Mouse (Mus musculus) T-helper 2 cell (primary cell): ENCODE results near the gene Mylip.

Experiments
- in situ Hi-C: fragments of 300-600 bp; cut with MboI, MseI; formaldehyde crosslinking; loops from one replicate; pipeline ENCODE4 v1.15.1; 2025; ENCODE audit warnings: high pct_unique_total_duplicates

The Mylip gene

GRCm38 (mm10) chr13:45389448-45390311 lies at the start of gene Mylip:
Gene Mylip (plus strand): TSS chr13:45389742.
- in situ Hi-C loops = no loop called here

- in situ Hi-C loops = no loop called here
Observed at GRCm38 (mm10) chr13:45341991-45342390, 47.6 kb upstream of the Mylip start.

GRCm38 (mm10) chr13:45343541-45343940 lies 46.0 kb upstream of the Mylip start:
- in situ Hi-C loops = no loop called here

DNA sequence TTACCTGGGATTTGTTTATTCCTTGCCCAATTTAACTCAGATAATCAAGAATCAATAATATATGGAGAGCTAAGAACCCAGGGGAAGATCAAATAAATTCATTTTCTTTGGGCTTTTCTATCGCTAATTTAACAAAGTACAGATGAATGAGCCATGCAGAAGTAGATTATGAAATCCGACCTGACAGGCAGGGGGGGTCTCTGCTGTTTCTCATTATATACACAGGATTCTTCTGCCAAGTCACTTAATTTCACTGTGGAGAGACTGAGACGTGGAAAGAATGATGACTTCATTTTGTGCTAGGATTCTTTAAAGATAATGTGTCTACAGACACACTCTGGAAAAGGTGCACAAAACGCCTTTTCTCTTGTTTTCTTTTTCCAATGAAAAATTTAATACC lies 45.6 kb upstream of the Mylip start:
- in situ Hi-C loops = no loop called here

DNA sequence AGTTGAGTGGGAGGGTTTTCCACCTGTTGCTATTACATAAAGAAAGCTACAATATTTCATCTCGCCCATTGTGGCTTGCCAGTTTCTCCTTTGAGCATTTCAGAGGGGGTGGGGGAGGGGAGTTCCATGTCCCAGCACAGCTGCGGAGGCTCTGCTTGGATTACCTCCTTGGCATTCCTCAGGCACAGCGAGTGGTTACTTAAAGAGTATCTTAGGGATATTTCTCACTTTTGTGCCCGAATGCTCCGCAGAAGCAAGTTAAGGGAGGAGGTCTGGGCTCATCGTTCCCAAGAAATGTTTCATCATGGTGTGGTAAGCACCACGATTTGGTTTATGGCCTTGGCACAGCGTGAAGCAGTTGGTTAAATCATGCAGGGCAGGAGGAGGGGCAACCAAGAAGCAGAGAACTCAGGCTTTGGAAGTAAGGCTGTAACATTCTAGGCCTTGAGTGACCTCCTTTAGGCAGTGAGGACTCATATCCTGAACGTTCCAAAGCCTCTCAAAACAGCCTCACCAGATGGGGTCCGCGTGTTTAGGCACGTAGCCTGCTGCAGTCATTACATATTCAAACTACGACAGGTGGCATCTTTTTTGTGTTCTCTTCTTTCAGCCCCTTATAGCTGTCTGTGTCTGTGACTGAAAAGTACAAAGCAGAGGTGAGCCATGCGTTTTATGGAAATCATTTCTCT lies 43.9 kb upstream of the Mylip start:
- in situ Hi-C loops = no loop called here

- in situ Hi-C loops = no loop called here
Observed at GRCm38 (mm10) chr13:45351483-45351882, 38.1 kb upstream of the Mylip start.

GRCm38 (mm10) chr13:45354824-45355223 lies 34.7 kb upstream of the Mylip start:
- in situ Hi-C loops = no loop called here

GRCm38 (mm10) chr13:45358208-45358607 lies 31.3 kb upstream of the Mylip start:
- in situ Hi-C loops = no loop called here

- in situ Hi-C loops = no loop called here
Observed at GRCm38 (mm10) chr13:45358676-45359323, 30.7 kb upstream of the Mylip start.

DNA sequence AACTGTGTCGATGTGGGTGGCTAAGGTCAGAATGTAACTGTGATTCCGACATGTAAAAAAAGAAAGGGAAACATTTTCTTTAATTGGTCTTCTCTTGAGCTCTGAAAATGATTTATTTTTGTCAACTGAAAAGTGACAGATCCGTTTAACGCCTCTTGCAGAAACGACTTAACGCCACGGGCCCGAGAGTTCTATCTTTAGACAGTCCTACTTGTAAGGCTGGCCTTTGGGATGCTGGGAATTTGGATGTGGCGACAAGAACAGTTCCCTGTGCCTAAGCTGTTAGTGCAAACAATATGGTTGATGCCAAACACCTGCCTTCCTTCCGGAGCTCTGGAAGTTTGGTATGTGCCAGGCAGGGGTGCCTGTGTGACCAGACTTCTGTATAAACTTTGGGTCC lies 23.8 kb upstream of the Mylip start:
- in situ Hi-C loops = no loop called here

DNA sequence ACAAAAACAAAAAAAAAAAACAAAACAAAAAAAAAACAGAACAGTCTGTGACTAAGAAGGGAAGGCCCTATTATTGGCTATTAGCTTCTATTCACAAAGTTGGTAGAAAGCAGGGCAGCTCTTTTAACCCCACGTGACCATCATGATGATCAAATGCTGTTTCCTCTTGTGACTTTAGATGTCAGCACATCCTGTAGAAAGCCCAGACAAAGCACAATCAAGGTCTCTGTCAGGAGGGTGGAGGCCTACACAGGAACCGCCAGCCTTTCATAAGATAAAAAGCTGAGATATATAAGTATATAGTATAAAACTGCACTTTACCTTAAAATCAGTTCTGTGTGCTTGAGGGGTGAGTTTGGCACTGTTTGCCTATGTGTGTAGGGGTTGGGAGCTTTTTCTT lies 17.9 kb upstream of the Mylip start:
- in situ Hi-C loops = no loop called here

GRCm38 (mm10) chr13:45372456-45372855 lies 17.1 kb upstream of the Mylip start:
- in situ Hi-C loops = no loop called here

DNA sequence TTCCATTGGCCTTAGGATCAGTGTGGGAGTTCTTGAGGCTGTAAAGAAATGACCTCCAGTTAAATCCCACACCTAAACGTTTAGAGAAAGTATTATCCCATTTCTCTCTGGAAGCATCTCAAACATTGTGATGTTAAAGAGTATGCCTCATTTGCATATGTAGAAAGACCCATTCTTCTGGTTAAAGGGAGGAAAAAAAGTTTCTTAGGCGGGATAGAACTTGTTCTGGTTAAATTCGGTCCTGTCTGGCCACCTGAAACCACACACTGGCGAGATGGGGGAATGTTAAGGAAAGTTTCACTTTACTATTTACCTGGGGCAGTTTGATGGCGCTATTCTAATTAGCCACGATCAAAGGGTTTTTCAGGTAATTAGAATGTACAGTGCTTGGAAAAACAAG lies 14.7 kb upstream of the Mylip start:
- in situ Hi-C loops = no loop called here

- in situ Hi-C loops = no loop called here
Observed at GRCm38 (mm10) chr13:45382208-45382607, 7.3 kb upstream of the Mylip start.

- in situ Hi-C loops = no loop called here
Observed at GRCm38 (mm10) chr13:45384636-45385035, 4.9 kb upstream of the Mylip start.

DNA sequence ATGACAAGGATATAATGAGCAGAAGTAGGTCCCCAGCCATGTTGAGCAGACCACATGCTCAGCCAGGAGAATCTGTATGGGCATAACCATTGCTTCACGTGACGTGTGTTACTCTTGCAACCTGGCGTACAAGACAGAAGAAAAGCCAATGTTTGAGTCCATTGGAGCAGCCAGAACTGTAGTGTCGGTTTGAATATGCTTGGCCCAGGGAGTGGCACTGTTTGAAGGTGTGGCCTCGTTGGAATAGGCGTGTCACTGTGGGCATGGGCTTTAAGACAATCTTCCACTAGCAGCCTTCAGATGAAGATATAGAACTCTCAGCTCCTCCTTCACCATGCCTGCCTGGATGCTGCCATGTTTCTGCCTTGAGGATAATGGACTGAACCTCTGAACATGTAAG lies 4.0 kb upstream of the Mylip start:
- in situ Hi-C loops = no loop called here

DNA sequence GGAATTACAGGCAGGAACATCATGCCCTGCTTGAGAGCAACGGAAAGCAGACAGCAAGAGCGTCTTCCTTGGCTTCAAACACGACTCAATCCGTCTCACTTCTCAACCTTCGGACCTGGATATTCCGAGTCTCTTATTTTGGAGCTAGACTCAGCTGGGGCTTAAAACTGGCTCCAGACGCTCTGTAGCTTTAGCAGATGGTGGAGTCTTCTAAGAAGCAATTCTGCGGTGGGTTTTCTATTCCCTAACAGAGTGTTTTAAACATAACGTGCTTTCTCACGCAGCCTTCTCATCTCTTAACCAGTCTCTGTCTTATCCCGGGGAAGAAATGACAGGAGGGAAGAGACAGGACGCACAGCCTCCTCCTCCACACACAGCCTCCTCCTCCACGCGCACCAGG lies 3.3 kb upstream of the Mylip start:
- in situ Hi-C loops = no loop called here

DNA sequence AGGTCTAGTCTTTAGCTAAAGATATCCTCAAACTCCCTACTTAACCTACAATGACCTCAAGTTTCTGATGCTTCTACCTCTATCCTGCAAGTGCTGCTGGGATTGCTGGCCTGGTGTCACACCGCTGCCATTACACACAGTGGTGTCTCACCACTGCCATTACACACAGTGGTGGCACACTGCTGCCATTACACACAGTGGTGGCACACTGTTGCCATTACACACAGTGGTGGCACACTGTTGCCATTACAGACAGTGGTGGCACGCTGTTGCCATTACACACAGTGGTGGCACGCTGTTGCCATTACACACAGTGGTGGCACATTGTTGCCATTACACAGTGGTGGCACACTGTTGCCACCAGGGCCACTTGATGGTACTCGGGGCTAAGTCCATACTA lies 2.3 kb upstream of the Mylip start:
- in situ Hi-C loops = no loop called here

DNA sequence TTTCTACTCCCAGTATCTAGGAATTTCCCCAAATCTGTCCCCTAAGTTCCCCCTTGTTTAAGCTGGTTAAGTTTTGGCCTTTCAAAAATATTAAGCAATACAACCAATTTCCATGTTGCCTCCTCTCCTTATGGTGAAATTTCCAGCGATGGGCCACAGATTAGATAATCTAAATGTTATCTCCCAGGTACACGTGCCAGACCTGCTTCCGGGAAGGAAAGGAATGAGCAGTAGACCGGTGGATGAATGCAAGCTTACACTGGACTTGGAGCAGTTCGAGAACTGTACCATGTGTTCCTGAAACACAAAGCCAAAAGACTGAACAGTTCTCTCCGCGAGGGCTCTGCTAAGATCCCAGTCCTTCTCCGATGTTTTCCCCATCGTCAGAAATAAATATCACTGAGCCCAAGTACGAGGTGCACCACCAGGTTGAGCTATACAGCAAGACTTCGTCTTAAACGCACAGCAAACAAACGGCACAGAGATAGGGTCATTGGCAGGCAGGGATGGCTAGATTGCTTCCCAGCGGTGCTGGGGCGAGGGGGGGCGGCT lies 1.2 kb upstream of the Mylip start:
- in situ Hi-C loops = no loop called here

DNA sequence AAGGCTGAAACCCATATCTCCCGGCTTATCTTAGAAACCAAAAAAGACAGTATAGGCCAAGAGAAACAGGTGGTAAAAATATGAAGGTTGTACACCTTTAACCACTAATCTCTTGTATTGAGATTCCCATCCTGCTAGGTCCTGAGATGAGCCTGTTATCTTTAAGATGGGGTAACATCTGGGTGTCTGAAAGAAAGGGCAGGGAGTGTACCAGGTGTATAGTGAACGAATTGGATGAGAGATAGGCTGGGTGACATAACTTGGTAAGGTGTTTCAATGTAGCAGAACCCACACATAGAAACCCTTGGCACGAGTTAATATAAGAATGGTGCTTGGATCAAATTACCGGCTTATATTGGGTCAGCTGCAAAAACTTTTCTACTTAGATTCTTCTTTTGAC lies 653 bp upstream of the Mylip start:
- in situ Hi-C loops = no loop called here

GRCm38 (mm10) chr13:45390312-45390961 lies 895 bp downstream of the Mylip start:
- in situ Hi-C loops = no loop called here
